Mouse (Mus musculus) adrenal gland, adult 10 weeks (tissue): ENCODE measurements around the gene Glod4. TPM values are rescaled to one million over a fixed set of nuclear protein-coding genes. Genes with fewer than 3 reads are reported as not detected.

Experiments used
- polyA plus RNA-seq: library from polyadenylated mRNA; stranded (reverse); fragments of 350-450 nt; fragmentation: Illumina TruSeq; extraction: RNeasy Lipid Tissue Mini Kit (QIAGEN cat#74804); gene quantifications from one replicate; pipeline ENCODE4 v1.2.3, GENCODE M21; 2014; ENCODE audit warnings: low read depth, low replicate concordance

Gene Glod4
- 156 TPM for polyA plus RNA-seq

GRCm38 (mm10) chr11:76242901-76243810 is at the start of gene Glod4, which contains the start of gene Mrm3:
Gene Glod4 (minus strand): TSS chr11:76243725.
Gene Mrm3 (plus strand): TSS chr11:76243715.

GRCm38 (mm10) chr11:76217390-76217800 is 26.1 kb downstream of the Glod4 start, which contains the start of the genes Dbil5 and Gemin4:
Gene Dbil5 (plus strand): TSS chr11:76217608.
Gene Gemin4 (minus strand): TSS chr11:76217664.

GRCm38 (mm10) chr11:76179495-76180145 is 63.9 kb downstream of the Glod4 start, which contains the start of the genes Vps53 and Fam57a:
Gene Vps53 (minus strand): TSS chr11:76179647.
Gene Fam57a (plus strand): TSS chr11:76179671.

Other genes with a start within 250 kb of the Glod4 start
- not detected for gene 1700016K19Rik, start 243.8 kb downstream of the Glod4 start, polyA plus RNA-seq
- 23.1 TPM for gene Rflnb, start 215.9 kb downstream of the Glod4 start, polyA plus RNA-seq
- gene Vps53, start 64.1 kb downstream of the Glod4 start, polyA plus RNA-seq = 47.4 TPM
- 5.6 TPM for gene Fam57a, start 64.1 kb downstream of the Glod4 start, polyA plus RNA-seq
- gene Dbil5, start 26.1 kb downstream of the Glod4 start, polyA plus RNA-seq = not detected
- not detected for gene Gemin4, start 26.1 kb downstream of the Glod4 start, polyA plus RNA-seq
- gene Mrm3, start within 50 bp of the Glod4 start, polyA plus RNA-seq = 3.0 TPM
- gene Nxn, start 155.4 kb upstream of the Glod4 start, polyA plus RNA-seq = 10.3 TPM
- 11.8 TPM for gene Timm22, start 163.2 kb upstream of the Glod4 start, polyA plus RNA-seq